Mouse (Mus musculus) ES-Bruce4 (cell line): ENCODE data around the gene Galntl6. TPM values are rescaled to one million over a fixed set of nuclear protein-coding genes. Genes with fewer than 3 reads are reported as not detected.

Experiments used
- H3K27ac ChIP-seq: 2 replicates; pipeline ENCODE4 v1.5.1; 2012; ENCODE audit warnings: low read length, inconsistent platforms; ENCODE audit not compliant: insufficient read depth
- H3K27me3 ChIP-seq: 2 replicates; pipeline ENCODE4 v1.6.1; 2012; ENCODE audit warnings: mild to moderate bottlenecking, low read length, inconsistent platforms; ENCODE audit not compliant: control insufficient read depth, poor library complexity, insufficient read depth, severe bottlenecking
- H3K36me3 ChIP-seq: 2 replicates; pipeline ENCODE4 v1.6.1; 2012; ENCODE audit warnings: inconsistent platforms, mild to moderate bottlenecking, low read length, moderate library complexity; ENCODE audit not compliant: control insufficient read depth, poor library complexity, insufficient read depth, severe bottlenecking
- H3K4me1 ChIP-seq: one replicate; pipeline ENCODE4 v1.8.1; 2011; ENCODE audit warnings: low read length; ENCODE audit not compliant: control insufficient read depth, insufficient read depth
- H3K4me3 ChIP-seq: 2 replicates; pipeline ENCODE4 v1.5.1; 2011; ENCODE audit warnings: low read depth, mild to moderate bottlenecking, low read length
- H3K9ac ChIP-seq: 2 replicates; pipeline ENCODE4 v1.6.1; 2012; ENCODE audit warnings: low read depth, mild to moderate bottlenecking, inconsistent platforms; ENCODE audit not compliant: poor library complexity, severe bottlenecking
- H3K9me3 ChIP-seq: replicated peaks from 2 replicates; pipeline ENCODE4 v1.6.1; 2012; ENCODE audit warnings: mild to moderate bottlenecking, low read length, inconsistent platforms; ENCODE audit not compliant: control insufficient read depth, poor library complexity, insufficient read depth, severe bottlenecking
- CTCF ChIP-seq: IDR thresholded peaks from one replicate; pipeline ENCODE4 v1.8.1; 2011; ENCODE audit warnings: low read depth, low read length
- EP300 ChIP-seq: IDR thresholded peaks from 2 replicates; pipeline ENCODE4 v1.6.1; 2011; ENCODE audit warnings: low read depth, low read length; ENCODE audit not compliant: insufficient read depth
- POLR2A ChIP-seq: IDR thresholded peaks from one replicate; pipeline ENCODE4 v1.8.1; 2011; ENCODE audit warnings: low read length; ENCODE audit not compliant: insufficient read depth
- polyA plus RNA-seq: library from polyadenylated mRNA; stranded (reverse); fragments of >200 nt; gene quantifications from 2 replicates; pipeline ENCODE4 v1.2.4, GENCODE M21; 2011; ENCODE audit warnings: low read depth; ENCODE audit not compliant: missing spikeins, insufficient read depth, insufficient read length

Galntl6 gene
- polyA plus RNA-seq, 1 experiment, result not detected

DNA sequence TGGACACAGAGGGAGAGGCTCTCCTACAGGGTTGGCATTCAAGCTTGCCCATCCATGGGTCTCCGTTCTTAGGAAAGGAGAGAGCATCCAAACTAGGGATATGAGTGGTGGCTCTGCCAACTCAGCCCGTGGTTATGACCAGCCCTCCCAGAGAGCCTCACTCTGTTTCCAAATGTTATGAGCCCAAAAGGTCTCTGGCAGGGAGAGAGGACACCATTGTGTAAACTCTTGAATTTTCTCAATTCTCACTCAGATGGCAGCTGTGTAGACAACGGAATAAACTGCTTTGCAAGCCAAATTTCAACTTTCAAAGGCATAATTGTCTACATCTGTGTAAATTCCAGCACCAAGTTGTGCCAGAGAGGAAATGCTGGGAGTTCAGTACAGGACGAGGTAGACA, 1105.4 kb downstream of the Galntl6 start:
- Histone ChIP-seq H3K4me1 (no peaks in the 10 kb centered on the region), H3K27ac (no peak overlapping the region), H3K4me3 (no peak overlapping the region), H3K9ac (no peak overlapping the region), H3K27me3 (no peaks in the 10 kb centered on the region), H3K9me3 (no peaks in the 10 kb centered on the region), H3K36me3 (no peaks in the 10 kb centered on the region)
- TF ChIP-seq POLR2A (no peak), EP300 (no peak), CTCF (no peak)

DNA sequence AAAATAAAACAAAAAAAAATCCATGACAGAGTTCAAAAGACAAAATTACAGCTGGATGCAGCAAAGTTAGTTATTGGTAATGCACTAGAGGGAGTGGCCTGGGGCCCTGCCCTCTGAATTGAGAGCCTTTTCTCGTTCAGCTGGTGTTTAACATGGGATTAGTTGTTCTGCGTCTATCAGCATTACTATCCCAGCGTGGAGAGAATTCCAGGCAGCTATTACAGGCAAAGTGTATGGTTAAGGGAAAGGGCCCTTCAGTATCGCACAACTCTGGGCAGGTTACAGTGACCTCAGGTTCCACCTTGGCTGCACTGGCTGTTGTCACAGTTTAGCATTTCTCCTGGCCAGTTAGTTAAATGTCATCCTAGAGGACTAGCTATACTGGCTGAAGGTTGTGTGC, 1107.3 kb downstream of the Galntl6 start:
- TF ChIP-seq CTCF (no peak), EP300 (no peak), POLR2A (no peak)
- Histone ChIP-seq H3K4me3 (no peak overlapping the region), H3K9ac (no peak overlapping the region), H3K27ac (no peak overlapping the region), H3K36me3 (no peaks in the 10 kb centered on the region), H3K9me3 (no peaks in the 10 kb centered on the region), H3K4me1 (no peaks in the 10 kb centered on the region), H3K27me3 (no peaks in the 10 kb centered on the region)

- no peak for TF ChIP-seq EP300
- TF ChIP-seq CTCF, result no peak
- TF ChIP-seq POLR2A, result no peak
- H3K4me1 ChIP-seq, result no peaks in the 10 kb centered on the region
- no peak overlapping the region for H3K27ac ChIP-seq
- no peaks in the 10 kb centered on the region for H3K27me3 ChIP-seq
- no peaks in the 10 kb centered on the region for H3K9me3 ChIP-seq
- H3K9ac ChIP-seq, result no peak overlapping the region
- H3K4me3 ChIP-seq, result no peak overlapping the region
- no peaks in the 10 kb centered on the region for H3K36me3 ChIP-seq
These were observed 1108.6 kb downstream of the Galntl6 start for GRCm38 (mm10) chr8:57803821-57804220.

DNA sequence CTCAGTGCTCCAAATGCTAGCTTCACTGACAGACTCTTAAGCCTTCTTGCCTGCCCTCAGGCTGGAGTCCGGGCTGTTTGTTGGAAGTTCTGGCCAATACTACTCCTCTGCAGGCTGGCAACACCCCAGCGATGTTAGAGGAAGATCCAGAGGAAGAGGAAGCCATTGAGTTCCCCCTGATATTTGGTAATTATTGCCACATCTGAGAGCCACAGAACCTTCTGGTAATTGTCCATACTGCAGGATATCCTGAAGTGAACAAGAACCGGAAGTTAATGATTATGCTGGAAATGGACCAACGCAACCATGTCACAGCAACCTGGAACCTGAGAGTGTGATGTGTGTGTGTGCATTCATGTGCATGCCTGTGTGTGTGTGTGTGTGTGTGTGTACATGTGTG, 1111.2 kb downstream of the Galntl6 start:
- Histone ChIP-seq H3K4me3 (no peak overlapping the region), H3K36me3 (no peaks in the 10 kb centered on the region), H3K4me1 (no peaks in the 10 kb centered on the region), H3K9ac (no peak overlapping the region), H3K9me3 (no peaks in the 10 kb centered on the region), H3K27me3 (no peaks in the 10 kb centered on the region), H3K27ac (no peak overlapping the region)
- TF ChIP-seq POLR2A (no peak), CTCF (no peak), EP300 (no peak)

- Histone ChIP-seq H3K4me3 (no peak overlapping the region), H3K36me3 (no peaks in the 10 kb centered on the region), H3K27me3 (no peaks in the 10 kb centered on the region), H3K27ac (no peak overlapping the region), H3K9ac (no peak overlapping the region), H3K9me3 (no peaks in the 10 kb centered on the region), H3K4me1 (no peaks in the 10 kb centered on the region)
- no peak for TF ChIP-seq CTCF
- no peak for TF ChIP-seq POLR2A
- no peak for TF ChIP-seq EP300
These were observed 1112.1 kb downstream of the Galntl6 start for GRCm38 (mm10) chr8:57800327-57800726.

DNA sequence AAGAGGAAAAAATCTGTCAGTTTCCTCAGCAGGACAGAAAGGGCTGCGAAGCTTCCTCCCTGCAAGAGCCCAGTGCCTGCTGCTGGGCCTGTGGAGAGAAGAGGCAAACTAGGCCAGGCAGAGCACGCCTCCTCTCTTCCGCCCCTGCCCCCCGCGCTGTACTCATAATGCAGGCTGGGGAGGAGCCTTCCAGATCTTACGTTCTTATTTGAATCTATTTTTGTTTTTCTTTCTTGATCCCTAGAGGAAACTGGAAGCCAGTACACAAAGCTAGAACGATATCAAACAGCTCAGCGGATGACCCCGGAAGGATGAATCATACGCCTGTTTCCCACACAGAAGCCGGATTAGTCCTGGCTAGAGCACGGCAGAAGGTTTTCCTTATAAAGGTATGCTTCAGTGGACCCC, 1112.6 kb downstream of the Galntl6 start:
- Histone ChIP-seq H3K27ac (no peak overlapping the region), H3K4me3 (no peak overlapping the region), H3K36me3 (no peaks in the 10 kb centered on the region), H3K27me3 (no peaks in the 10 kb centered on the region), H3K9me3 (no peaks in the 10 kb centered on the region), H3K9ac (peak overlapping the region; percentile 73; the same call in 1 of the 2 replicates), H3K4me1 (no peaks in the 10 kb centered on the region)
- TF ChIP-seq POLR2A, result no peak
- TF ChIP-seq EP300, result no peak
- TF ChIP-seq CTCF, result no peak
